Mouse (Mus musculus): ENCODE results near the gene Edrf1.
A peak's percentile ranks its signal among the peaks of the same experiment; 100 is the strongest.
"Not testable (repeated sequence)": the region's sequence is repeated elsewhere in the genome, so short reads cannot be mapped to it uniquely, and the experiment has no call there.

Edrf1 gene

DNA sequence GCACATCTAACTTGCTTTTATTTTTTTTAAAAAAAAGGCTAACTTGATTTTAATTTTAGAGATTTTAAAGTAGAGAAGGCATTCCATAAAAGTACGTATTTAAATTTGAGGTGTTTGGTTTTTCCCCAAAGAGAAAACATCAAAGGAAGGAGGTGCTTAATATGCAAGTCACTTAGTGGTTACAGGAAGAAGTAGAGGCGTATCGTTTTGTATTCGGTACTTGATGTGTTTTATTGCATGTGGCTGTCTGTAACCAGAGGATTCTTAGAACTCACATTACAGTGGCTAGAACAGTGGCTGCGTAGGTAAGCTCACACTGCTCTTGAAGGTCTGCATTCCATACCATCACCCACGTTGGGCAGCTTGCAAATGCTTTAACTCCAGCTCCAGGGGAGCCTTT is 8.4 kb downstream of the Edrf1 start:
- DNase-seq (ENCODE audit: low spot score in 2 of 2), result no peak

DNA sequence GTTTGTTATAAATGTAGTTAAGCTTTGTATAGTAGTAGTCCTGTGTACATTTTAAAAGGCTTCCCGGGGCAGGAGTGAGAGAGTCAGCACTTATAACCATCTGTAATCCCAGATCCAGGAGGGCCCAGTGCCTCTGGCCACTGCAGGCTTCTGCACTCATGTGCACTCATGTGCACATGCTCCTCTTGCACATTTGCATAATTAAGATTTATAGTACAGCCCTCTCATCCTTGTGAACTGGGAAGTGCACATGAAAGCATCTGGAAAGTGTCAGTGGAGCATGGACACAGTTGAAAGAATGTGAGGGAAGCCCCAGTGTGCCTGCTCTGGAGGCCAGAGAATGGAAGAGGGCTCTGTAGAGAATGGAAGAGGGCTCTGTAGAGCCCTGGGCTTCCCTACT is 25.1 kb downstream of the Edrf1 start:
- DNase-seq (ENCODE audit: low spot score in 2 of 2), result no peak

DNA sequence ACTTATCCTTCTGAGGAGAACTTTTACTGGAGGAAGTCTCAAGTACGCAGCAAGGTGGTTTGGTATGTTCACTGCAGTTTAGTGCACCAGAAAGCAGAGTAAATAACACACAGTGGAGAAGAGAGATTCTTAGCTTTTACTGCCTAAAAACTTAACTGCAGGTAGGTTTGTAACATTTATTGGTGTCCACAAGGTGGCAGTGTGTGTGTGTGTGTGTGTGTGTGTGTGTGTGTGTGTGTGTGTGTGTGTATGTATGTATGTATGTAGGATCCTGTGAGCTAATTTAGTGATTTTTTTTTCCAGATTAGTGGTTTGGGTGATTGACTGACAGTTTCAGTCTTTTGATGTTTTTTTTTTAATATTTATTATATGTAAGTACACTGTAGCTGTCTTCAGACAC is 31.7 kb downstream of the Edrf1 start:
- no peak for DNase-seq (ENCODE audit: low spot score in 2 of 2)

DNA sequence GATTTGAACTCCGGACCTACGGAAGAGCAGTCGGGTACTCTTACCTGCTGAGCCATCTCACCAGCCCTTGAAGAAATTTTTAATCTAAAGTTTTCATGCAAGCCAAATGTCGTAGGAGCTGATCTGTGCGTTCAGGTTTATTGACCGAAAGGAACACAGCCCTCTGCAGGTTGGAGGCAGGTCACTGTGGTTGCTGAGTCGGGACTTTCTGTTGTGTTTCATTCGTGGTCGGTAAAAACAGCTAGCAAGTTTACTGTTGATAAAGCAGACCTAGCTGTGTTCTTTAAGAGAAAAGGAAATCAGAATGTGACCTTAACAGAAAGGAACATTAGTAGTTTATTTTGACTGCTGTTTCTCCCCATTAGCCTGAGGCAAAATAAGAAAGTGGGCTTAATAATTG is 32.6 kb downstream of the Edrf1 start:
- no peak for DNase-seq (ENCODE audit: low spot score in 2 of 2)

DNA sequence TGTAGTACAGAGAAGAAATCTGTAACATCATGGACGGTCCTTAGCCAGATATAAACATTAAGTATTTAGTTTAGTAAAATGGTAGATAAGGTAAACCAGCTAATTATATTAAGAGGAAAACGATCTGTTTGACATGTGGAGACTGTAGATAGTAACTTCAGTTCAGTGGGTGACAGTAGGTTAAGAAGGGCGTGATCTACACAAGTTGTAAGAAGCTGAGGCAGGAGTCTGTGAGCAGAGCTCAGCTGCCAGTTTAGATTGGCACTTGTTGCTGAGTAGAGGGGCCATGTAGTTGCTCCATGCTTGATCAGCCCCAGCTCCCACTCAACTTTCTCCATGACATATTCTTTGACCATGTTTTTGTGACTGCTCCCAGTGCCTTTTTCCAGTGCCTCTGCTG is 33.5 kb downstream of the Edrf1 start:
- DNase-seq (ENCODE audit: low spot score in 2 of 2), result no peak

DNA sequence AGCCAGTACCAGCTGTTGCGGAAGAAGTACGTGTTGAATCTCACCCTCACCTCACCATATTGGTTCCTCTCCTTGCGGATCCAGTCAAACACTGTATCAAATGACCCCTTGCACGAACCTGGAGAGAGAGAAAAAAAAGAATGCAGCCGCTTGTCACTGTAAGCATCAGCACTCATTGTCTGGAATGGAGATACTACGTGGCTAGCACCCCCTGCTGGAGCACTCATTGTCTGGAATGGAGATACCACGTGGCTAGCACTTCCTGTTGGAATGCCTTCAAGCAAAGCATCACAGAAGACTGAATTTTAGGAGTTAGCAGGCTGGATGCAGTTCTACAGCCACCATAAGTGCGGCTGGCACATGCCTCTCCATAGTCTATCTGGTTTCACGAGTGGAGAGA is 38.7 kb downstream of the Edrf1 start:
- DNase-seq (ENCODE audit: low spot score in 2 of 2), result no peak

DNA sequence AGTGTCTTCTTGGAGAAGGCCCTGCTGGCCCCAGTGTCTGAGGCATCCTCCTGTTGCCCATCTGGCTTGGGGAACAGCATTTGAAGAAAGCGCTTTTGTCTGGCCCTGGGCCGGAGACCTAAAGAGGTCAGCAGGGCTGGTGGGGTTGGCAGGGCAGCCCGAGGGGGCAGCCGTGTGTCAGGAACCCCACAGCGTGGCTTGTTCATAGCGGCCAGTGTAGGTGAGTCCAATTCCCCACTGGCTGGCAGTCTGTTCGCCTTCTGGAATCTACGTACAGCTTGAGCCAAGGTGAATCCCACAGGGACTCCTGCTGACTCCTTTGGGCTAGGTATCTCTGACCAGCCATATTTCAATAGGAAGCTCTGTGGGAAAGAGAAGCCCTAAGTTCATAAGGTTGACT is 41.4 kb downstream of the Edrf1 start:
- no peak for DNase-seq (ENCODE audit: low spot score in 2 of 2)

DNA sequence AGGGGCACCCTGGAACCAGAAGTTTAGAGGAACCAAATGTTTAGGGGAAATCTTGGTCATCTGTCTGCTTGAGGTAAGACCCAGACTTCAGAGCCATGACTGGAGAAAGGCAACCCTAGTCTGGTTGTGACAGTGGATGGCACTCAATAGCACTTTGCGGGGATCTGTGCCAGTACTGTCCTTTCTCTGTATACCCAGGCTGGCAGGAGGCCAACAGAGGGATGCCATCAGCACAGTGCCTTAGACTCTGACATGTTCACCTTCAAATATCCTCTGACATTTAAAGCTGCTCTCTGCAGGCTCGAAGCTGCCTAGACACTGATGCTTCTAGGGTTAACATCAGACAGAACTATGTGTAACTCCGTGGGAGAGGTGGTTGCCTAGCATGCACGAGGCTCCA is 42.1 kb downstream of the Edrf1 start:
- no peak for DNase-seq (ENCODE audit: low spot score in 2 of 2)

DNA sequence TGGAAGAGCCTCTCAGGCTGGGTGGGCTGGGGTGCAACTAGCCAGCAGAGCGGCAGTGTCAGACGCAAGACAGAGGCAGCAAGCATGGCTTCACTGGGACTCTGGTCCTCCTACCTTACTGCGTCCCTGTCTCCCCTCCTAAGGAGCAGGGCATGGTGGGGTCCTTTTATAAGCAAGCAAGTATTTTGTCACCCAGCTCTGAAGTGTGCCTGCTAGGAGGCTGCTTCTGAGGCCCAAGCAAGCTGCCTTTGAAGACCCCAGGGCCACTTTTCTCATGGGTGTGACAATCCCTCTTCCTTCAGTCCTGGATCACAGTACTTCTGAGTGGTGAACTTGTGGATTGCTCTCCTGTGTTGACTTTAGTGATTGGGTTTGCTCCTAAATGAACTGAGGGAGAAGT is 42.6 kb downstream of the Edrf1 start, which contains the start of gene Mmp21:
Mmp21 (minus strand) TSS at position 101 of the 400 bp plus-strand sequence.
- DNase-seq (ENCODE audit: low spot score in 2 of 2), result no peak

DNA sequence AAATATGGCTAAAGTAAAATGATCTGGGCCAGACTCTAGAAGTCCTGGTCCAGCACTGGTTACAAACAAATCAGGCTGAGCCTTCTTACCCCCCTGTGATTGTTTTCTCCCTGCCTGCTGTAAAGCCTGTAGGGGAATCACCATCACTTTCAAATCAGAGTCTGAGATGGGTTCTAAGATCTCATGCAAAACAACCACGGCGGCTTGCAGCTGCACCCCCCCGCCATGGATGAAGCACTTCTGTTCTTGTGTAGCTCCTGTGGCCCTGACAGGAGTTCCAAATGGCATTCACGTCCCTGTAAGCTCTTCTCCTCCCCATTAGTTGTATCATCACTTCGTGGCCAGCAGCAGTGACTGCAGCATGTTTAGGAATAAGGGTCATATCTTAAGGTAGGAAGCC is 46.3 kb downstream of the Edrf1 start:
- DNase-seq (ENCODE audit: low spot score in 2 of 2), result no peak

DNA sequence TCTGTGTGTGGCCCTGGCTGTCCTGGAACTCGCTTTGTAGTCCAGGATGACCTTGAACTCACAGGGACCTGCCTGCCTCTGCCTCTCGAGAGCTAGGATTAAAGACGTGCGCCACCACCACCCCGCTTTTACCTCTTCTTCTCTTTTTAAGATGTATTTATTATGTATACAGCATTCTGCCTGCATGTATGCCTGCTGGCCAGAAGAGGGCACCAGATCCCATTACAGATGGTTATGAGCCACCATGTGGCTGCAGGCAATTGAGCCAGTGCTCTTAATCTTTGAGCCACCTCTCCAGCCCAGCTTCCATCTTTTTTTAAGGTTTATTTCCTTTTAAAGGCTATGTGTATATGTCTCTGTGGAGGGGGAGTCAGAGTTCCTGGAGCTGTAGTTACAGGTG is 46.8 kb downstream of the Edrf1 start:
- DNase-seq (ENCODE audit: low spot score in 2 of 2), result no peak

DNA sequence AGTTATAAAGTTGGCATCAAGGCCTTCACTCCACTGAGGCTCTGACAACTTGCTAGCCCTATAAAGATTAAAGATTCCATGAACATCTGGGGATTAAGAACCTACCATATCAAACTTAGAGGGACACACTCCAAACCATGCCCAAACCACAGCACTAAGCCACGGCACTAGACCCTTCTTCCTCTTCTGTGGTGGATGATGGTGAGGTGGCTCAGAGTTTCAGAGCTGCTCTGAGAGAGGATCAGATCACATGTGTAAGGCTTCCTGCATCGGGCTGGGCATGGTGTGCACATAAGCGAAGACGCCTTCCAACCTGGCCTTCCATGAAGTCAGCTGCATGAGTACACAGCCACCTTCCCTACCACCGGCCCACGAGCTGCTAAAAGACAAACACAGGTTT is 47.4 kb downstream of the Edrf1 start:
- no peak for DNase-seq (ENCODE audit: low spot score in 2 of 2)

DNA sequence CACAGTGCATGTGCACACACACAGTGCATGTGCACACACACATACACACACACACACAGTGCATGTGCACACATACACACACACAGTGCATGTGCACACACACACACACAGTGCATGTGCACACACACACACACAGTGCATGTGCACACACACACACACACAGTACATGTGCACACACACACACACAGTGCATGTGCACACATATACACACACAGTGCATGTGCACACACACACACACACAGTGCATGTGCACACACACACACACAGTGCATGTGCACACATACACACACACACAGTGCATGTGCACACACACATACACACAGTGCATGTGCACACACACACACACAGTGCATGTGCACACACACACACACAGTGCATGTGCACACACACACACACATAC is 48.3 kb downstream of the Edrf1 start:
- DNase-seq (ENCODE audit: low spot score in 2 of 2), result not testable (repeated sequence)

DNA sequence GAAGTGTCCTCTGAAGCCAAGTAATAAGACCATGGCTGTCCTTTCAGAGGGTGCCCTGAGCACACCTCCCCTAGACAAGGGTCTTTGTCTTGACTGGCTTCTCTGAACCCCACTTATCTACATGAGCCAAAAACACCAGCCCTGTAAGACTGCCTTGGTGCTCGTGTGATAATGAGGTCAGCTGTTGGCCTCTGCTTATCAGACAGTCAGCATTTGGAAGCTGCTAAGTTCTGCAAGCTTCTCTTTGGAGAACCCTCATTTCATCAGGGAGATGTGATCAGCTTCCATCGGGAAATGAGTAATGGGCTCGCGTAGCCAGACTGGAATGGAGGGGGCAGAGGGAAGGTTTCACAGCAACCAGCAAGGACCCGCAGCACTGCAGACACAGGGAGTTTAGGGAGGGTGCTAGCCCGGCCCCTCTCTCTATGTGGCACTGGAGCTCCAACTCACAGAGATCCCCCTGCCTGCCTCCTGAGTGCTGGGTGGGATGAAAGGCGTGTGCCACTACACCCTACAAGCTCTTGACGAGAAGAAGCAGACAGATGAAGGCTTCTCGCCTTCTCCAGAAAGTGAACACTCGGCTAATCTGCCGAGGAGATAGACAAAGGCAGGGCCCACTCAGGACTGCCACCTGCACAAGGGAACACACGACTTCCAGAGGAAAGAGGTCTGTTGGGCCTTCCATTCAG is 60.8 kb downstream of the Edrf1 start:
- DNase-seq (ENCODE audit: low spot score in 2 of 2), result peak; percentile 32 to 68

DNA sequence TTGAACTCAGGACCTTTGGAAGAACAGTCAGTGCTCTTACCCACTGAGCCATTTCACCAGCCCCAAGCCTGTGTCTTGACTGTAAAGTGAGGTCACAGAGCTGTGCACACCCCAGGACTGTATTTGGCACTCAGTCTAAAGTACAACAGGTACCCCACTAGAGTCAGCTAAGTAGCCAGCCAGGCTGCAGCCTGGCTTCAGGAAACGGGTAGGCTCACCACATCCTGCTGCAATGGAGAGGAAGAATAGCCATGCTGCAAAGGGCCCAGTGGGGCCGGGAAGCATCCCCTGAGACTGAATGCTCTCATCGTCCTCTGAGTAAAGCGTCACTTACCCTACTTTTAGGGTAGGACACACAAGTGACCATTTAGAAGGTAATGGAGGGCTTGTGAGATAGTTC is 62.5 kb downstream of the Edrf1 start:
- DNase-seq (ENCODE audit: low spot score in 2 of 2), result no peak

DNA sequence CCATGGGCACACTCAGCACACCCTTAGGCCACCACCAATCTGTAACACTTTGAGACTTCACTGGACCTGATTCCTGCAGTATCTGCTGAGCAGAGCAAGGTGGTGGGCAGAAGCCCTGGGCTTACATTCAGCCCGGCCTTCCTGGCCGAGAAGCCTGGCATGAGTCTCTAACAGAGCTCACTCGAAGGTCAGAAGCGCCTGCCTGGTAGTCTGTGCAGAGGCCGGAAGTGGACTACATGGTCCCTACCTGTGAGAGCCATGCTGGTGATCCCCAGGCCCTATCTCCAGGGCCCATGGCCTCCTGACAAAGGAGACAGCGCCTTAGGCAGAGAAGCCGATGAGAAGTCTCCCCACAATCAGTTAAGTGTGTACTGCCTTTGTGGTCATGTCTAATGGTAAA is 64.0 kb downstream of the Edrf1 start:
- DNase-seq (ENCODE audit: low spot score in 2 of 2), result no peak

DNA sequence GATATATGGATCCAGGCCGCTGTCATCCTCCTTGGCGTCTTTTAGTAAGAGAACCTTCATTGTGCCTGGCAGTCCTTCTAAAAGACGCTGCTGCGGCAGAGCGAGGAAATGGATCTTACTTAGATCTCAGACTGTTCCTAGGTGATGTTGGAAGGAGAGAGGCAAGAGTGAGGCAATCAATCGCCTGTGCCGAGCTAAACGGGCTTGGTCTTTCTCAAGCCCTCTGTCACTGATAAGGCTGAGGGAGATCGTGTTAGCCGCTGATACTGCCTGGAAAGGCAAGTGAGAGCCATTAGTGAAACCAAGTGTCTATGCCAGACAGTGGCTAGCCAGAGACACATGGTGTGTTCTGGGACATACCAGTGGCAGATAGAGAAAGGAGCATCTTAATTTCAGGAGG is 65.0 kb downstream of the Edrf1 start:
- peak; percentile 64 to 80 for DNase-seq (ENCODE audit: low spot score in 2 of 2)

DNA sequence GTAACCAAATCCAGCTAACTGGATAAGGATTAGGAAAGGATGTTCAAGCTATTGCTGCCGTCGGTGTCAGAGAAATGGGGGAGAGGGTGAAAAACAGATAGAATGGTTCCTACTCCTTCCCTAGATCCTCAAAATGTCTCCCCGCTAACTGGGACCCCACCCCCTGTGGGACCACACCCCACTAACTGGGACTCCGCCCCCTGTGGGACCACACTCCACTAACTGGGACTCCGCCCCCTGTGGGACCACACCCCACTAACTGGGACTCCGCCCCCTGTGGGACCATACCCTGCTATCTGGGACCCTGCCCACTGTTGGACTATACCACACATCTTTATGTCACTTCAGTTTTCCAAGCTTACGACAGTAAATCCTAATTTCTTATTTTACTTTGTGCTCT is 66.6 kb downstream of the Edrf1 start:
- DNase-seq (ENCODE audit: low spot score in 2 of 2), result no peak

DNA sequence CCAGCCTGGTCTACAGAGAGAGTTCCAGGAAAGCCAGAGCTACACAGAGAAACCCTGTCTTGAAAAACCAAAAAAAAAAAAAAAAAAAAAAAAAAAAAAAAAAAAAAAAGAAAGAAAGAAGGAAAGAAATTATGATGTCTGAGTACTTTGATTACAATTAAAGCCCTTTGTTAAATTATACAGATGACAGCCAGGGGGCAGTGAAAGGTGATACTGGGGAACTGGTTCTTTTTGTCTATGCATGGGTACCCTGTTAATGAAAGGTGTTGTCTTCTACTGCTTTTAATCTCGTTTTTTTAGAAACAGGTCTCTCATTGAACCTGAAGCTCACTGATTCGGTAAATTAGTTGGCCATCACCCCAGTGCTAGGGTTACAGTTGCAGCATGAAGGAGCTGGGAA is 70.0 kb downstream of the Edrf1 start:
- peak in 1 of 2 experiments; percentile 37 for DNase-seq (ENCODE audit: low spot score in 2 of 2)

DNA sequence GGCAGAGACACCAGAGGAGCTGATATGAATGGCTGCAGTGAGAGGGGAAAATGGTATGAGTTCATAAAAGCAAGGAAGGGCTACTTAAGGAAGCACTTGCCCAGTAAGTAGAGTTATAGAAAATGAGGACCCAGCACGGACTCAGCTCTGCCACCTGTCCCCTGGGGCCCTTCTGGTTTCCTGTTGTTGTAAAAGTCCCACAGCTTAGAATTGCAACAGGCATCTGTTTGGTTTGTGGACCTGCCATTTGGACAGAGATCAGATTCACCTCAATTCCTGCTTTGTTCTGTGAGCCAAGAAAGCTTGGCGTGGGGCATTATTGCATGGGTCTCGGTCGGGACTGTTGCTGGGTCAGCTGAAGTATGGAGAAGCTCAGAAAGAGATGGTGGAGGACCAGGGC is 78.0 kb downstream of the Edrf1 start:
- DNase-seq (ENCODE audit: low spot score in 2 of 2), result peak; percentile 44 to 53

DNA sequence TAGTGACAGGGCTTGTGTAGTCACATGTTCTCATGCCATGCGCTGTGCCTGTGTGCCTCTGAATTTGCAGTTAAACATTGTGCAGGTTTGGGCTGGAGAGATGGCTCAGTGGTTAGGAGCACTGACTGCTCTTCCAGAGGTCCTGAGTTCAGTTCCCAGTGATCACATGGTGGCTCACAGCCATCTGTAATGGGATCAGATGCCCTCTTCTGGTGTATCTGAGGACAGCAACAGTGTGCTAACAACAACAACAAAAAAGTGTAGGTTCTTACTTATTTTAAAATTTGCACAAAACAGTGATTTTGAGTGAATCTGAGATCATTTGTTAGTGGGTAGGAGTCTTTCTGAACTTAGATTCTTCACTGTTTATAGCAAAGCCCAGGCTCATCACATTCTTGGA is 81.2 kb downstream of the Edrf1 start:
- no peak for DNase-seq (ENCODE audit: low spot score in 2 of 2)

DNA sequence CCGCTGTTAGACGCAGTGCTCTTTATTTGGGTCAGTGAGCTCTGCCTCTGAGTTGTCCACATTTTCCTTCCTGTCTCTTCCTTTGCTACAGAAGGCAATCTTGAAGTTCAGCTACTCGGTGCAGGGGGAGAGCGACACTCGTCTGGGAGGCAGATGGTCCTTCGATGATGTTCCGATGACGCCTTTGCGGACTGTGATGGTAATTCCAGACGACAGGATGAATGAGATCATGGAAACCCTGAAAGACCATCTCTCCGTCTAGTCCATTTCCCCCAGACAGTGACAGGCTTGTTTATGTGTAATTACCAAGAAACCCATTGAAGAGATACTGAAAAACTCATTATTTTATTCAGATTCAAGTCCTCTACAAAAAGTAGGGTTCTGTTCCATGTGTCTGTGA is 83.3 kb downstream of the Edrf1 start:
- no peak for DNase-seq (ENCODE audit: low spot score in 2 of 2)
